Mouse (Mus musculus): ENCODE results near the gene Il6. TPM values are rescaled to one million over a fixed set of nuclear protein-coding genes. Genes with fewer than 3 reads are reported as not detected.

Gene Il6
- 0.67 TPM for polyA plus RNA-seq (2014; fragmentation: Illumina TruSeq; extraction: RNeasy Lipid Tissue Mini Kit (QIAGEN cat#74804); ENCODE audit: low replicate concordance)

GRCm38 (mm10) chr5:30012726-30013503 is at the start of gene Il6:
TSS of gene Il6 (plus strand) at chr5:30013114.

Other genes with a start within 250 kb of the Il6 start
- gene Tyms, start 60.5 kb downstream of the Il6 start, polyA plus RNA-seq (2014; fragmentation: Illumina TruSeq; extraction: RNeasy Lipid Tissue Mini Kit (QIAGEN cat#74804); ENCODE audit: low replicate concordance): 20.3 TPM
- gene Garem2, start 92.0 kb downstream of the Il6 start, polyA plus RNA-seq (2014; fragmentation: Illumina TruSeq; extraction: RNeasy Lipid Tissue Mini Kit (QIAGEN cat#74804); ENCODE audit: low replicate concordance): not detected
- not detected for gene 3110082J24Rik, start 93.0 kb downstream of the Il6 start, polyA plus RNA-seq (2014; fragmentation: Illumina TruSeq; extraction: RNeasy Lipid Tissue Mini Kit (QIAGEN cat#74804); ENCODE audit: low replicate concordance)
- 172 TPM for gene Hadha, start 142.0 kb downstream of the Il6 start, polyA plus RNA-seq (2014; fragmentation: Illumina TruSeq; extraction: RNeasy Lipid Tissue Mini Kit (QIAGEN cat#74804); ENCODE audit: low replicate concordance)
- gene Hadhb, start 142.1 kb downstream of the Il6 start, polyA plus RNA-seq (2014; fragmentation: Illumina TruSeq; extraction: RNeasy Lipid Tissue Mini Kit (QIAGEN cat#74804); ENCODE audit: low replicate concordance): 799 TPM
- not detected for gene Adgrf3, start 192.6 kb downstream of the Il6 start, polyA plus RNA-seq (2014; fragmentation: Illumina TruSeq; extraction: RNeasy Lipid Tissue Mini Kit (QIAGEN cat#74804); ENCODE audit: low replicate concordance)
- gene Selenoi, start 219.5 kb downstream of the Il6 start, polyA plus RNA-seq (2014; fragmentation: Illumina TruSeq; extraction: RNeasy Lipid Tissue Mini Kit (QIAGEN cat#74804); ENCODE audit: low replicate concordance): 125 TPM